Mouse (Mus musculus) liver, embryonic 13.5 days (tissue): Measurements from ENCODE around the gene Bola3. TPM values are rescaled to one million over a fixed set of nuclear protein-coding genes. Genes with fewer than 3 reads are reported as not detected.

Source experiments
- ATAC-seq: fragments of 200-750 bp; cut with Nextera tagmentation; 2 replicates; pipeline ENCODE4 v1.8.0; 2017; ENCODE audit warnings: low read depth, mild to moderate bottlenecking, moderate number of reproducible peaks, moderate library complexity
- DNase-seq: peaks from one replicate; pipeline ENCODE4 v3.0.0; 2022
- H3K27ac ChIP-seq: fragments of 300-500 bp; sonication (generic); 2 replicates; pipeline ENCODE4 v1.5.1; 2015; ENCODE audit warnings: moderate library complexity, mild to moderate bottlenecking, inconsistent platforms
- H3K27me3 ChIP-seq: fragments of 300-500 bp; sonication (generic); 2 replicates; pipeline ENCODE4 v1.6.1; 2015; ENCODE audit warnings: mild to moderate bottlenecking, inconsistent platforms
- H3K36me3 ChIP-seq: fragments of 300-500 bp; sonication (generic); 2 replicates; pipeline ENCODE4 v1.6.1; 2015; ENCODE audit warnings: mild to moderate bottlenecking, inconsistent platforms
- H3K4me1 ChIP-seq: fragments of 300-500 bp; sonication (generic); replicated peaks from 2 replicates; pipeline ENCODE4 v1.6.1; 2015; ENCODE audit warnings: inconsistent platforms
- H3K4me2 ChIP-seq: fragments of 300-500 bp; sonication (generic); 2 replicates; pipeline ENCODE4 v1.6.1; 2015; ENCODE audit warnings: inconsistent platforms, mild to moderate bottlenecking, moderate library complexity
- H3K4me3 ChIP-seq: fragments of 300-500 bp; sonication (generic); replicated peaks from 2 replicates; pipeline ENCODE4 v1.5.1; 2015; ENCODE audit warnings: mild to moderate bottlenecking, inconsistent platforms
- H3K9ac ChIP-seq: fragments of 300-500 bp; sonication (generic); 2 replicates; pipeline ENCODE4 v1.6.1; 2015; ENCODE audit warnings: mild to moderate bottlenecking, inconsistent platforms
- H3K9me3 ChIP-seq: fragments of 300-500 bp; sonication (generic); replicated peaks from 2 replicates; pipeline ENCODE4 v1.6.1; 2016; ENCODE audit warnings: inconsistent platforms
- WGBS: fragments of 180-500 bp; shearing (Covaris S2); methylation state at CpG from one replicate; pipeline ENCODE4 v1.1.7; 2015; ENCODE audit not compliant: insufficient replicate concordance; 5-methylcytosine and 5-hydroxymethylcytosine counted together
- polyA plus RNA-seq: library from polyadenylated mRNA; unstranded; fragments of >200 nt; fragmentation: Nextera tagmentation; extraction: Ambion mirVana; gene quantifications from 2 replicates; pipeline ENCODE4 v1.2.1, GENCODE M21; 2015

Gene Bola3
- polyA plus RNA-seq, 1 experiment from 2014 or later, result 329 TPM

DNA sequence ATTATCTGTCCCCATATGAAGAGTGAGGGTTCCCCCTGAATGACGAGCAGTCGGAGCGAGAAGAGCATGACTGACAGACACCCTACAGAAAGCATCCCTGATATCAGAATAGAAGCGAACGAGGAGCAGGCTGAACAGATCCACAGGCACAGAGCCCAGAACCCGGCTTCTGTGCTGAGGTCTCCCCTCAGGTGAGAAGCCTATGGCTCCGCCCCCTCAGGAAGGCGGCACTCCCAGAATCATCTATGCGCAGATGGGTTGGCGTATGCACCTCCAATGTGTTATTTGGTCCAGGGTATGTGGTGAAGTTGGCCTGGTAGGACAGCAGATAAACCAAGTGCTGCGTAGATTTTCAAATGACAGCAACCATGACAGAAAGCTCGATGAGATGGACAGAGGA, 14.1 kb downstream of the Bola3 start:
- 86% methylated on average over 12 of the region's 12 CpGs for whole genome bisulfite sequencing
- Histone ChIP-seq H3K4me2 (no peak overlapping the region), H3K4me1 (peaks cover 21% of the 10 kb centered on the region), H3K9me3 (no peaks in the 10 kb centered on the region), H3K27ac (no peak overlapping the region), H3K36me3 (peaks cover 70% of the 10 kb centered on the region), H3K9ac (no peak overlapping the region), H3K4me3 (no peak overlapping the region), H3K27me3 (no peaks in the 10 kb centered on the region)
- DNase-seq (no peak), ATAC-seq (no peak)

DNA sequence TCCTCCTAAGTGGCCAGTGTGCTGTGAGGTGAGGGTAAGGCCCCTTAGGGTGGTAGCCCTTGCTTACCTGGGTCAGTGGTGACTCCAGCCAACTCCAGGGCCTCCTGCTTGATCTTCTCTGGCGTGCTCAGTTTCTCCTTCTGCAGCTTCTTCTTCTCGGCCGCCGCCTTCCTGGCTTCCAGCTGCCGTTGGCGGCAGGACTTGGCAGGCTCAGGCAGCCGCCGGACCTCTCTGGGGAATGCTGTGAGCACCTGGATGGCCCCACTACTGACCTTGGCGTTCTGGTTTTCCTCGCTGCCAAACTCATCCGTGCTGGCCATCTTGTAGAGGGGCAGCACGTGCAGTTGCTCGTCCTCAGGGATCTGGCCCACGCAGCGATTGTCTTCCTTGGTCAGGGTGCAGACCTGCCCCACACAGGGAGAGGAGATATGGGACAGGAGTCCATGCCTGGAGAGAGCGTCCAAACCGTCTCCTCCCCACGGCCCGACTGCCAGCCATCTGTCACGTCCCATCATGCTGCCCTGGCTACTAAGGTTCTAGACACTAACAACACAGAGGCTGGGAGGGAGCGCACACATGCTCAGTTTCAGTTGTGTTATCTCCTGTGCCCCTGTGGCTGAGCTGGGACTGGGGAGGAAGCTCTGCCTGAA, 21.5 kb downstream of the Bola3 start:
- Histone ChIP-seq H3K4me1 (no peaks in the 10 kb centered on the region), H3K27me3 (no peaks in the 10 kb centered on the region), H3K9me3 (no peaks in the 10 kb centered on the region), H3K9ac (no peak overlapping the region), H3K36me3 (peaks cover 93% of the 10 kb centered on the region), H3K4me2 (no peak overlapping the region), H3K27ac (no peak overlapping the region), H3K4me3 (no peak overlapping the region)
- WGBS, result 89% methylated on average over 21 of the region's 21 CpGs
- ATAC-seq (no peak), DNase-seq (no peak)

DNA sequence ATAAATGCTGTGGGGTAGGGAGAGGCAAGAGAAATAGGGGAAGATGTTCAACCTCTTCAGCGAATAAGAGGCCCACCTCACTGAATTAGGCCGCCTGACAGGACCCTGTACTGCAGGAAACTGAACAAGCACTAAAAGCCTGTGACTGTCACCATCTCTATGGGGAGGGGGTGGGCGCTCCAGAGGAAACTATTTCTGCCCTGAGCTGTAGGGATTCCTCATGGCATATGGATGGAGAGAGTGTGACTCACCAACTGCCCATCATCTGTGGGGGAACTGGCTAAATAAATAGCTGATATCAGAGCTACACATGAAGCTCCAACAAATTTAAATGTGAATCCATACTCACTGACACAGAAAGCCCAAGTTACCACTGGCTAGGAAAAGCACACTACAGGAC, 22.4 kb downstream of the Bola3 start:
- Histone ChIP-seq H3K27me3 (no peaks in the 10 kb centered on the region), H3K27ac (no peak overlapping the region), H3K4me1 (no peaks in the 10 kb centered on the region), H3K9me3 (no peaks in the 10 kb centered on the region), H3K4me3 (no peak overlapping the region), H3K36me3 (peaks cover 96% of the 10 kb centered on the region), H3K9ac (no peak overlapping the region), H3K4me2 (no peak overlapping the region)
- DNase-seq (no peak), ATAC-seq (no peak)
- WGBS, result 76% methylated on average over 3 of the region's 3 CpGs

DNA sequence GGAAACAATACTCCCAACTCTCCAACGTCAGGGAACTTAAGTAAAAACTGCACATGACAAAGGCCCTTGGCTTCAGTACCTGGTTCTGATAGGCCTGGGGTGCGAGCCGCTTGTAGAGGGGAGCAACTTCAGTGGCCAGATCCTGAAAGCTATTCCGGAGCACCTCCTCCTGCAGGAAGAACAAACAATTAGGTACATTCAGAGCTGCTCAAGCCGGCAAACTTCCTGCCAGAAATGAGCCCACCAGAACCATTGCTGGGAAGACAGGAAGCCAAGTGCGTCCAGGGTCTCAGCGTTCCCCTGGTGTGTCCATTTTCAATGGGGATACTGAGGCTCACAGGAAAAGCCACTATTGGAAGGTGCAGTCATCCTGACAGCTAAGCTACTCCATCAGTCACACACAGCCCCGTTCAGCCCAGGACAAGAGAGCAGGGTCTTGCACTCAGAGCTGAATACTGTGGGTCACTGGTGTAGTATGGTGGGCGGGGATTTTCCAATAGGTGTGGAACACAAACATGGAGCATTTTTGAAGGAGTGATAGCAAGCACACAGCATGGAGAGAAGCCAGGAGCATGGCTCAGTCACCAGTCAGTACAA, 24.9 kb downstream of the Bola3 start:
- Histone ChIP-seq H3K4me2 (no peak overlapping the region), H3K4me3 (no peak overlapping the region)
- WGBS, result 72% methylated on average over 9 of the region's 9 CpGs

DNA sequence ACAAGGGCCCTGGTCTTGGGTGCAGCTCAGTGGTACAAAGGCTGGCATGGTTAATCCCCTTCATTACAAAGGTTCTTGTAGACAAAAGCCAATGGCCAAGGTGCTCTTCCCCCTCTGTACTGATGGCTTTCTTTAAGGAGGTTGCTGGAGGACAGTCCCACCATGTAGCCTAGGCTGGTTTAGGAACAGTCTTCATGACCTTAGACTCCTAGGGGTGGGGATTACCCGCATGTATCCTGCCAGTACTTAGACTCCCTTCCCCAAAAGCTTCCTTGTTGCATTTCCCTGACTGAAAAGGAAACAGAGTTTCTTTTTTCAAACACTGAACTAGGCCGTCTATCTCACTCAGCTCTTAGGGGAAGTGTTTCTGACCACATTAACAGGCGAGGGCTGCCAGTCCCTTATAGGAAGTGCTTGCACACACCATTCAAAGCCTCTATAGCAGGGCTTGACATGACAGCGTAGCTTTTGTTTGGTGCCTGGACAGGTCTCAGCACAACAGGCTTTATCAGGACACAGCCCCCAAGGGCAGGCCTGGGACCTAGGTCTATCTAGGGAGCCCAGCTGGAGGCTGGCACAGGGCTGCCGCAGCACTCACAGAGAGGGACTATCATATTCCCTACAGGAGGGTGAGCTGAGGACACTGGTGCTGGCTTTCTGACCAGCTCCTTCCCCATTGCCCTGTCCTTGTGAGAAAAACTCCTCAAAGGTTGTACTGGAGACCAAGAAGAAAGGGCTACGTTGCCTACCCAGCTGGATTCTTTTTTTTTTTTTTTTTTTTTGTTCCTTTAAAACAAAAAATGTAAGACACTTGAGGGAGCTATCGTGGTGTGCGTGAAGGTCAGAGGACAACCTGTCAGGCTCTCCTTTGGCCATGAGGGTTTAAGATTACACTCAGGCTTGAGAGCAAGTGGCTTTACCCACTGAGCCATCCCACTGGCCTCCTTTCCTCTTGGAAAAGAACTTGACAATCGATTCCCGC, 32.9 kb downstream of the Bola3 start:
- H3K9me3 ChIP-seq, result no peaks in the 10 kb centered on the region
- H3K27me3 ChIP-seq, result no peaks in the 10 kb centered on the region
- peaks cover 79% of the 10 kb centered on the region for H3K36me3 ChIP-seq
- peaks cover 30% of the 10 kb centered on the region for H3K4me1 ChIP-seq
- H3K27ac ChIP-seq, result peak overlapping the region; percentile 78
- WGBS, result 37% methylated on average over 10 of the region's 10 CpGs
- no peak overlapping the region for H3K4me3 ChIP-seq
- peak; percentile 100 for ATAC-seq
- H3K9ac ChIP-seq, result peak overlapping the region; percentile 44; the same call in 1 of the 2 replicates
- peak; percentile 79 for DNase-seq
- peak overlapping the region; percentile 29 for H3K4me2 ChIP-seq

More for the DNA sequence above, 24.9 kb downstream of the Bola3 start:
- ATAC-seq, result no peak
- DNase-seq, result no peak
- Histone ChIP-seq H3K27me3 (no peaks in the 10 kb centered on the region), H3K27ac (no peak overlapping the region), H3K36me3 (peaks cover 98% of the 10 kb centered on the region), H3K9ac (no peak overlapping the region), H3K9me3 (no peaks in the 10 kb centered on the region), H3K4me1 (no peaks in the 10 kb centered on the region)

DNA sequence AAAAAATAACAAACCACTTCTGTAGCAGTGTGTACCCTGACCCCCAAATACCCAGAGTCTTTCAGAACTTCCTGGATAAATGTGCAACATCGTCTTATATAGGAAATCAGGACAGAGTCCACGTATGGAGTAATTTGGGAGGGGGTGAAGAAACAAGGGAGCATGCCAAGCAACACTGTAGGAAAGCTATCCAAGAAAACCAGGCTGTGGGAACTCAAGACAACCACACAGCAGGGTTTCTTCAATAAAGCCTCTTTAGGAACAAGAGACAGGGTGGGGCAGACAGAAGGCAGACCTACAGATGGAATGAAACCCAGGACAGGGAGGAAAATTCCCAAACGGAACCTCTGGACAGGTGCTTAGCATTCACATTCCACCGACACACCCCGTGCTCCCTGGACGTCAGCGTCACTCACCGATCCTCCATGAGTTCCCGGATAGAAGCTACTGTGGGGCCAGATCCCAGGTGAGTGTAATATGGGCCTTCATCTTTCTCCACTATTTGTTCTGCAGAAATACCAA, 36.7 kb downstream of the Bola3 start:
- no peak for DNase-seq
- H3K9me3 ChIP-seq, result no peaks in the 10 kb centered on the region
- peaks cover 30% of the 10 kb centered on the region for H3K4me1 ChIP-seq
- H3K9ac ChIP-seq, result no peak overlapping the region
- H3K27me3 ChIP-seq, result no peaks in the 10 kb centered on the region
- H3K4me2 ChIP-seq, result no peak overlapping the region
- 84% methylated on average over 9 of the region's 9 CpGs for WGBS
- peaks cover 43% of the 10 kb centered on the region for H3K36me3 ChIP-seq
- H3K4me3 ChIP-seq, result no peak overlapping the region
- no peak for ATAC-seq
- no peak overlapping the region for H3K27ac ChIP-seq

DNA sequence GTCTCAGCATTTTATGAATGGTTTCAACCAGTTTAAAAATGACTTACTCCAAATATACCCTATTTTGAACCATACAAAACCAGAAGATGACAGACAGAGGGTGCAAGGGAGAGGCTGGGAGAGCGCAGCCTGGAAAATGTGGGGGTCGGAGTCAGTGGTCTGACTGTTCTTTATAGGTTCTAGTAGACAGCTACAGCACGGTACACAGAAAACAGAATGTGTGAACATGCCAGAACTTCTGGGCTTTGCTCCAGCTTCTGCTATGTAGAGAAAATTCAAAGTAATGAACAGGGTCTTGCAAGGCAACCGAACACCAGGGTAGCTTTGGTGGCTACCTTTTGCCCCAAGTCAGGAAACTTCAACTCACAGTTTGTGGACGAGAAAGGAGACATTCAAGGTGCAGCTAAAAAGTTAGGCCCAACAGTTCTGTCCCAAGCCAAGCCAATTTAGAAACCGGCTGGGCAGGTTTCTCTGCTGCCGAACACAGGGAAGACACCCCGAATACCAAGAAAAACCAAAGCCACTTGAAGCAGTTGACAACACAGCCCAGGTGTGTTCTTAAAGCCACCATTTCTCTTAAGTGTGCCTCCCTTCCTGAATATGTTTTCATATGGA, 43.3 kb downstream of the Bola3 start:
- Histone ChIP-seq H3K4me3 (no peak overlapping the region), H3K9ac (no peak overlapping the region), H3K36me3 (peaks cover 59% of the 10 kb centered on the region), H3K27me3 (no peaks in the 10 kb centered on the region), H3K4me1 (peaks cover 27% of the 10 kb centered on the region), H3K27ac (no peak overlapping the region), H3K4me2 (no peak overlapping the region), H3K9me3 (no peaks in the 10 kb centered on the region)
- no peak for DNase-seq
- 84% methylated on average over 8 of the region's 8 CpGs for WGBS
- no peak for ATAC-seq

DNA sequence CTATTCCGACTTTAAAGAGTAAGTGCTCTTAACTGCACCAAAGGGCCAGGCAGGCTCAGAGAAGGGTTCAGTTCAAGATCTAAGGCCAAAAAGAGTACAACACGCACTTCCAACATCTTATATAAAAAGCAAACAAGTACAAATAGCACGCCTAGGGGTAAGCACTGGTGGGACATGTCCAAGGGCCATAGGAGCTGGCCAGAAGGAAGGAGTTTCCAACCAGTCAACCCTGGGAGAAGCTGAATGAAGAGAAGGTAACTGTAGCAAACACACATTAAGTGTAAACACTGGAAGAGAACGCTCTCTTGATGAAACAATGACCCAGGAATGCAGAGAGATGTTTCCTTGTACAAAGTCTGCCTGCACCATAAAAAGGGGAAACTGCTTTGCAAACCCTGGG, 45.2 kb downstream of the Bola3 start:
- H3K27me3 ChIP-seq, result no peaks in the 10 kb centered on the region
- no peak for DNase-seq
- H3K4me3 ChIP-seq, result no peak overlapping the region
- no peak overlapping the region for H3K4me2 ChIP-seq
- ATAC-seq, result no peak
- H3K4me1 ChIP-seq, result peaks cover 34% of the 10 kb centered on the region
- H3K36me3 ChIP-seq, result peaks cover 73% of the 10 kb centered on the region
- no peaks in the 10 kb centered on the region for H3K9me3 ChIP-seq
- 76% methylated on average over 4 of the region's 4 CpGs for WGBS
- H3K27ac ChIP-seq, result no peak overlapping the region
- H3K9ac ChIP-seq, result no peak overlapping the region

DNA sequence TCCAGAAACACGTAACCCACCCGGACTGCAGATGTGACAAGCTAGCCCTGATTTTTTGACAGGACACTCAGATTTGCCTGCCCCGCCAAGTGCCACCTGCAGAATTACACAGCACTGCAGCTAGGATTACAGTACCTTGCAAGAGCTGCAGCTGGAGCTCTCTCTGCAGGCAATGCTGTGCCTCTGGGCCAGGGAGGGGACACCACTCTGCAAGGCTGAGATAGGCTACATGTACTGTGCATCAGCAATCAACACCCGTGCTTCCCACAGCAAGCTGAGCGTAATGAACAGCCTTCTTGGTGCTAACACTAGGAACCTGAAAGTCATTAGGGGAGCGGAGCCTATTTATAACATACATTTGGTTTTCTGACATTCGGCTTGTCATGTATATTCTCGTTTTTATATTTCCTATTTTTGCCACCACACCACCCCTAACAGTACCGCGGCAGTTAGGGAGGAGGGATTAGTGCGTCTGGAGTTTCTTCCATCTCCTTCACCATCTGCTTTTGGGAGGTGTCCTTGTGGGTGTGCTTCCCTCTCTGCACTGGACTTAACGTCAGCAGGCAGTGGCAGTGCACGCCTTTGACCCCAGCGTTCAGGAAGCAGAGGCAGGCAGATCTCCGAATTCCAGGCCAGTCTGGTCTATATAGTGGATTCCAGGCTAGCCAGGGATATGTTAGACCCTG, 46.7 kb downstream of the Bola3 start:
- DNase-seq (peak; percentile 63), ATAC-seq (peak; percentile 98)
- WGBS, result 58% methylated on average over 15 of the region's 15 CpGs
- no peak overlapping the region for H3K4me3 ChIP-seq
- H3K27me3 ChIP-seq, result no peaks in the 10 kb centered on the region
- peaks cover 46% of the 10 kb centered on the region for H3K4me1 ChIP-seq
- peak overlapping the region; percentile 61 for H3K27ac ChIP-seq
- H3K9ac ChIP-seq, result no peak overlapping the region
- no peaks in the 10 kb centered on the region for H3K9me3 ChIP-seq
- peaks cover 84% of the 10 kb centered on the region for H3K36me3 ChIP-seq
- H3K4me2 ChIP-seq, result peak overlapping the region; percentile 13

DNA sequence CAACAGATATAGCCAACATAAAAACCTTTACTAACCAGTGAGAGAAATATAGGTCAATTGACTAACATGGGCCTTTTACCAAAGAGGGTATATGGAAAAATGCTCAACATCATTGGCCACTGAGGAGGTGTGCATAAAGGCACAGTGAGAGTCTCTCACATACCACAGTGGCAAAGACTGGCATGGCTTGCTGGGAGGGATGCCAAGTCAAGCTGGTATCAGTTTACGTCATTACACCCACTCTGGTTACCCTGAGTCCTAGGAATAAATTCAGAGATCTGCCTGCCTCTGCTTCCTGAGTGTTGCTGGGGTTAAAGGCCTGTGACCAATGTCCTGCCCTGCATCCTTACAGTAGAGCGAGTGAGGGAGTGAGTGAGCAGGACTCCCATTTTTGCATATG, 47.8 kb downstream of the Bola3 start:
- no peak overlapping the region for H3K9ac ChIP-seq
- no peak for DNase-seq
- H3K4me3 ChIP-seq, result no peak overlapping the region
- H3K4me2 ChIP-seq, result no peak overlapping the region
- H3K9me3 ChIP-seq, result no peaks in the 10 kb centered on the region
- peaks cover 86% of the 10 kb centered on the region for H3K36me3 ChIP-seq
- H3K4me1 ChIP-seq, result peaks cover 46% of the 10 kb centered on the region
- 0 out of 2 replicates have a peak overlapping the region, but pooled peaks have one; percentile 61 for H3K27ac ChIP-seq
- ATAC-seq, result no peak
- WGBS, result 83% methylated on average over 2 of the region's 2 CpGs
- H3K27me3 ChIP-seq, result no peaks in the 10 kb centered on the region
